Mouse (Mus musculus) adrenal gland (tissue): ENCODE data around the gene Sult1e1.

Experiments used
- intact Hi-C: fragments of 180-260 bp; cut with DNase I; formaldehyde crosslinking; loops from one replicate; pipeline ENCODE4 v1.15.1; 2025
- long read RNA-seq, 2 experiments: library from polyadenylated mRNA; unstranded; transcript quantifications; one replicate each; pipeline ENCODE4 v2.0.0; 2020; ENCODE audit warnings: borderline replicate concordance in 1 of 2; ENCODE audit not compliant: insufficient replicate concordance in 1 of 2

Gene Sult1e1
- long read RNA-seq, experiment 1: 0 reads
- long read RNA-seq, experiment 2, partial matches to known transcripts: 1 of 2 reads
- long read RNA-seq, experiment 2, other reads (novel, unspliced or antisense): 0 of 2 reads

DNA sequence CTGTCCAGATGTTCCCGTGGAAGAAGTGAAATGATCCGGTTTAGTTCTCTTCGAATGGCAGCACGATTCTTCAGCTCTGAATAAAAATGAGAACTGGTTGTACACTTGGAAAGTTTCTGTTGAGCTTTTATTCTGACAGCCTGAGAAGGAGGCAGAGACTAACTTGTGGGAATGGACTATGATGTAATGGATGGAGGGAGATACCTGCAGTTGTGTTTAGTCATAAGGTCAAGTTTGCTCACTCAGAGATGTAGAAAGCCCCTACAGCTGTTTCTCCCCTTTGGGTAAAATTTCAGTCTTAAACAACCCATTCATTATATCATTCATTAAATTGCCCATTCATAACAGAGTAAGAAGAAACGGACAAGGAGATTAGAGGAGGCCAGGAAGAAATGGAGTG is at the start of gene Sult1e1:
Gene Sult1e1 (minus strand): TSS at position 101 of the 400 bp plus-strand sequence.
- intact Hi-C loops: no loop called here

DNA sequence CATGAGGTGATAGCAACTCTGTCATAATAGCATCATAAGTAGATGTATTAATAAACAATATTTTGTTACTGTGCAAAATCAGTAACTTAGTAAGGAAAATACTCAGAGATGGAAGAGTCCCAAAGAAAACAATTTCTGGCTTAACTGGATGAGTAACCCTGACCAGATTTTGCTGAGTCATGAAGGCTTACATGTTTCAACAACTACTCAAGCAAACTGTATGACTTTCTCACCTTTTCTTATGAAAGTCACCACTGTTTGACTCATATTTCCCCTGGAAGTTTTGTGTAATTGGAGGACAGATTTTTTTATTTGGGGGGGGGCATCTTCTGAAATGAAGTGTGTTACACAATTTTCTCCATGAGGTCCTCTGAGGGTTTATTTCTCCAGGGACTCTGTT is 31.3 kb upstream of the Sult1e1 start:
- intact Hi-C loops: no loop called here

GRCm38 (mm10) chr5:87615128-87615390 is 23.7 kb upstream of the Sult1e1 start:
- intact Hi-C loops: no loop called here

DNA sequence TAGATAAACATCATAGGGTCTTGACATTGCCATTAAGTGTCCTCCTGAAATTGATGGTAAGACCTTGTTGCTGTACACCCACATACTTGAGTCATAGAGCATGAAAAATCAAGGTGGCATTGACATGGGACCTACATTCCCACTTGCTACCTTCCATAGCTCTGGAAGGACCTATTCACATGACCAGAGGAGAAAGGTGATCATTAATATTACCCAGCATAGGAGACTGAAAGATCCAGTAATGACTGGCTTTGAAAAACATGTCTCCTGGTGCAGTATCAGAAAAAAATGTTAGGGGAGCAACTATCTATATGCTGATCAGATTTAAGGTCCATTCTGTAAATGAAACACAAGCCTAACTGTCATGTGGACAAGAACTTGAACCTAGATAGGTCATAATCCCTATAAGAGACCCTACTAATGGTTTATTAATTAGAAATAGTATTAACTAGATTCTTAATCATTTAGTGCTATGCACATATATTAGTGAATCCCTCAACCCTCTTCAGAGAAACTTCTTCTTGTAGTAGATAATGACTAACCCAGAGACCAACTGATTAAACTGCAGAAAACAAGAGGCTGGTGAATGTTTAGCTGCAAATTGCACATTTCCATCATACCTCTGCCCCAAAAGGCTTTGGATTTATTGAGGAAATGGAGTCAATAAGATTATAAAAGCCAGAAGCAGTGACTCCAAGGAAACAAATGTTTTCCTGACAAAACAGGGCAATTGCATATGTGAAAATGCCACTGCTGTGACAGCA is 23.2 kb upstream of the Sult1e1 start:
- intact Hi-C loops: no loop called here

- intact Hi-C loops: no loop called here
Observed at GRCm38 (mm10) chr5:87601018-87601417, 9.6 kb upstream of the Sult1e1 start.

DNA sequence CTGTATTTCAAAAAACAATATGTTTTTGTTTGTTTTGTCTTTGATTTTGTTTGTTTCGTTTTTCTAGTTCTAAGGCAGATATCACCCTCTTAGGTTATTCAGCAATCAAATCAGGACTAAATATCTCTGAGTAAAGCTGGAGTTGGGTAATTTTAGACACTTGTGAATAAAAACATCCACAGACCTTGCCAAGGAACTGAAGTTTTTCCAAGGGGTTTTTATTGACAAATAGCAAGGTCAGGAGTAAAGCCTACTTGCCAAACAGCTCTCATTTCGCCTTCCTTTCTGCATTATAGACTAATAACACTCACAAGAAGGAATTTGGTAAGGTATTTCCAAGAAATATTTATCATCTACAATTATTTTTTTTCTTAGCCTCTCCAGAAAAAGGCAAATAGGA is 6.5 kb upstream of the Sult1e1 start:
- intact Hi-C loops: no loop called here

- intact Hi-C loops: no loop called here
Observed at GRCm38 (mm10) chr5:87589916-87590315, 1.5 kb downstream of the Sult1e1 start.

DNA sequence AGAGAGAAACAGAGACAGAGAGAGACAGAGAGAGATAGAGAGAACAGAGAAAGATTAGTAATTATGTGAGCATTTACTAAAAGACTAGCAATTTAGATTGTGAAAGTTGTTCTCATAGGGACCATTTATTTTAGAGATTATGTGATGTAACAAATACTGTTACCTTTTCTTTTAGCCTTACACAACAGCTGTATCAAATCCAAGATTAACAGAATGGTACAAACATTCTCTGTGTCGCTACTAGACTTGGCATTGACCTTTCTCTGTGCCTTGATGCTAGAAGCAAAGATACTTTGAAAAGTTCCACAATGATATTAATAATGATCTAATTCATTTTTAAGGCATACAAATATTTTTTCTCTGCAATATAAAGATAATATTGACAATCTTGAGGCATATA is 11.0 kb downstream of the Sult1e1 start:
- intact Hi-C loops: no loop called here

DNA sequence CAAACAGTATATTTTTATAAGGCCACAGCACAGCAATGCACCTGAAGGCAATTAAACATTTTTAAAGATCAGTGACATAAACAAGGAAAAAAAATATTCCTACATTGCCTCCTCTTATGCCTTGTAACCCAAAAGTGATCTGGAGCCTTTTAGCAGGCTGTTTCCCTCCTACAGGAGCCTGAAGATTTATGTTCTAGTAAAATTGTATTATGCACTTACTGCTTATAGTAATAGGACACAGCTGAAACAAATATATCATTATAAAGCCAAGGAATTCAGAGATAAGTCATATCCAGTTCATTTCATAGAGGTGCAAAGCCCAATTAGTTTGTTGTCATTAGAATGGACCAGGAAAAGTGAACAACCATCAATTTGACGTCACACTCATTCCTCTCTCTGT is 17.2 kb downstream of the Sult1e1 start:
- intact Hi-C loops: no loop called here

- intact Hi-C loops: no loop called here
Observed at GRCm38 (mm10) chr5:87573490-87573889, 17.9 kb downstream of the Sult1e1 start.

GRCm38 (mm10) chr5:87572781-87573180 is 18.6 kb downstream of the Sult1e1 start:
- intact Hi-C loops: no loop called here

- intact Hi-C loops: no loop called here
Observed at GRCm38 (mm10) chr5:87568845-87569244, 22.5 kb downstream of the Sult1e1 start, which contains the start of gene Sult1d1. TSS of gene Sult1d1 (minus strand) at chr5:87569027.

DNA sequence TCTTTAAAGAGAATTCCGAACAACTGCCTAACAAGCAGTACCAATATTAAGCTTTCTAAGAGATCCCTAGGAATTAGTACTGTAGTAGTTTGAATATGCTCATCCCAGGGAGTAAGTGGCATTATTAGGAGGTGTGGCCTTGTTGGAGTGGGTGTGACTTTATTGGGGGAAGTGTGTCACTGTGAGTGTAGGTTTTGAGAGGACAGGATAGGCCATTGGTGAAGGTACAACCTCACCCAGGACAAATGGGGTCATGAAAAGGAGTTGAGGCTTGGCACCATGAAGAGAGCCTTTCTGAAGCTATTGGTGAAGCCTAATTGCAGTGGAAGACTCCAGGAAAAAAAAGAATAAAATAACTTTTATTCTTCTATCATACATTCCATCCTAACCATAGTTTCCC is 24.1 kb downstream of the Sult1e1 start:
- intact Hi-C loops: no loop called here

- intact Hi-C loops: loop anchor here (5.0 kb wide), 1 partner anchor 79 kb away; no protein-coding TSS in a partner anchor
Observed at GRCm38 (mm10) chr5:87562966-87563365, 28.4 kb downstream of the Sult1e1 start.

DNA sequence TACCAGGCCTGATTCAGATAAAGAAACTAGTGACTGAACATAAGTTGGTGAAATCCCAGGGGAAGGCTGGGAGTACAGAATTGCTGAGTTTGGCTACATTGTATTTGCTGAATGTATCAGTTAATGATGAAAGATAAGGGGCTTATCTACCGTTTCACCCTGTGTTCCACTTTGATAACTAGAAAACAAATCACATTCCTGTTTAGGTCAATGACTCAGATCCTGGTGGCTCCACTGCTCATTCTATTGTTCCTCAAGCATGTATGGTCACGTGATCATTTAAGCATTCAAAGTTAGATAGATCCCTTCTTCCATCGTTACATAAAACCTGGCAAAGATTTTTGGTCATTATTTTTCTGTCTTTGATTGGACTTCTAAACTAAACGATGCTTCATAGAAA is 28.9 kb downstream of the Sult1e1 start:
- intact Hi-C loops: loop anchor here (5.0 kb wide), 1 partner anchor 80 kb away; no protein-coding TSS in a partner anchor

DNA sequence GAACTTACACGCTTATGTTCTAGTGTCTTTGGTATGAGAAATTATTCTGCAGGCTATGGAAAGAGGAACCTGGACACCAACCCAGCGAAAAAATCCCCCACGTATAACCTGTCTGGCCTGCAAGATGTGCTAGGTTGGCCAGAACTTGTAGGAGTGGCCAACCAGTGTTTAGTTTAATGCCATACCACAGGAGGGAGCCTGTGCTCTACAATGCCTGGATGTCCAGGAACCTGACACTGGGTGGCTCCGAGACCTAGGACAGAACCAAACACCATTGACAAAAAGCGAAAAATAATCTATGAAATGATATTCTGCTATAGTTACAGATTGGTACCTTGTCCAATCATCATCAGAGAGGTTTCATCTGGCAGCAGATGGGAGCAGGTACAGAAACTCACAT is 31.2 kb downstream of the Sult1e1 start:
- intact Hi-C loops: loop anchor here (5.0 kb wide), 1 partner anchor 82 kb away; no protein-coding TSS in a partner anchor

DNA sequence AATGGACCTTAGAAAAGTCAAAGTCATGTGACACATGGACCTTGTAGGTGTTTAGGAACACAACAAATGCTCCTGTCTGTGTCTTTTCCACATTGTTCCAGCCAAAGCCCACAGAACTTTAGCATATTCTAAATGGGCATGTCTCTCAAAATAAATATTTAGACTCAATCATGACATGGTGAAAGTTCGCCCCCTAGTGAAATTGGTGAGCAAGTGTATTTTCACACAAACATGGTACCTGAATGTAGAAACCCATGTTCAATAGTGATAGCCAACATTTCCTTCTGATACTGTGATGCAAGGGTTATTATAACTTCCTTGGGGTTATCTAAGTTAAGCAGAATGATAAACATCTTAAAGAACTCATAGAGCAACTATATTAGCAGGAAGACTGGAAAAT is 40.5 kb downstream of the Sult1e1 start:
- intact Hi-C loops: no loop called here

DNA sequence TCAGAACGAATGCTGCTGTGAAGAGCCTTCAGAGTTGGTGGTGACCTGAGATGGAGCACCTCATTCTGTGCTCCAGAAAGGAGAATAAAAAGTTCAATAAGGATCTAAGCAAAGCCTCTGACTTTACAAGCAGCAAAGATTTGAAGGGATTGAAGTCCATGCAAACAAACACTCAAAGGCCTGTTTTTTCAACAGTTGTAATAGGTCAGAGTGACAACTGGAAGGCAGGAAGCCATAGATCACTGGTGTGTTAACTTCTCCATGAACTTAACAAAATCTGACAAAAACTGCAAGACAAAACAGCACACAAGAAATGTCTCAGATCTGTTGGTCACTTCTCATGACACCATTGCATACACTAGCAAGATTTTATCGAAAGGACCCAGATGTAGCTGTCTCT is 53.3 kb downstream of the Sult1e1 start, which contains the start of gene Sult1b1:
Gene Sult1b1 (minus strand): TSS at position 85 of the 400 bp plus-strand sequence.
- intact Hi-C loops: no loop called here

DNA sequence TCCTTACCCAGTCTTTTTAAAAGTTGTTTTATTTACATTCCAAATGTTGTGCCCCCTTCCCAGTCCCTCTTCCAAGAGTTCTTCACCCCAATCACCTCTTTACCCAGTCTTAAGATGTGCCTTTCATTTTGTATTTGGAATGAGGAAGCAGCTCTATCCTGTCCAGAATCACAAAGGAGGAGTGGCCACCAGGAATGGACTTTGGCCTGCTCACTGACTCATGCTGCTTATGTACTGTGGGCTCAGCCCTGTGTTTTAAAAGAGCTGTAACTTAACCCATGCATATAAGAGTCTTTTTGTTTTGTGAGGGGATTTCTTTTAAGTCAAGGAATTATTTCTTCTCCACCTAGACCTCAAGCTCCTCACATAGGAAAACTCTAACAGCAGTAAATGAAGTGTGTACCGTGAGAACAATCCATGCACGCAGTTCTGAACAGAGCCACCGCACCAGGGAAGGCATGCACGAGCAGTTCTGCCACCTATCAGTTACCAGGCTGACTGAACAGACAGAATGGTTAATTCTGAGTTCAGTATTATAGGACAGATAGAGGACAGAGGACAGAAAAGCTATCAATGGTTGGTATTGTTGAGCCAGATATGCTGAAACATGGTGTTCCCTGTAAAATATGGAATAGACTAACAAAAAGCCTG is 55.3 kb downstream of the Sult1e1 start:
- intact Hi-C loops: no loop called here

DNA sequence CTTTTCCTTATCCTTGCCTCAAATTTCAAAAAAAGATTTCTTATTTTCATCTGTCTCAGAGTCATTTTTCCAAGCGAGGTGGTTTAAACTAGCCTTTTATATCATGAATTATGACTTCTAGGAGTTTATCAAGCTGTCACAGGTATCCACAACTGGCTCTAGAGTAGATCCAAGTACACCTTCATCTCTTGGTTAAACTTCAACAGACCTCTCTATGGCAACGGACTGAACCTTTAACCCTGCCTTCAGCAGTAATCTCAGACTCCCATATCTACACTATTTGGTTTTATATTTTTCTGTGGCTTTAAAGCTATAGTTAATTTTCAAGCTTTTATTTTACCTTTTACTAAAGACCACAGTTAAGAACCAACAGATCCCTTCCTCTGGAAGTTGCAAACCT is 59.1 kb downstream of the Sult1e1 start:
- intact Hi-C loops: no loop called here
